Mouse (Mus musculus): ENCODE measurements around the gene Actr8. TPM values are rescaled to one million over a fixed set of nuclear protein-coding genes. Genes with fewer than 3 reads are reported as not detected.
A peak's percentile ranks its signal among the peaks of the same experiment; 100 is the strongest.

The Actr8 gene
- polyA plus RNA-seq, 1 experiment from 2014 or later: 38.5 TPM

- no peak overlapping the region for H3K9ac ChIP-seq (replicated peaks; ENCODE audit: low read depth)
- no peak overlapping the region for H3K4me2 ChIP-seq (replicated peaks; ENCODE audit: low read depth, low read length)
- H3K36me3 ChIP-seq (ENCODE audit: insufficient read depth, low read length): no peaks in the 10 kb centered on the region
- ATAC-seq (no peak), DNase-seq (ENCODE audit: low spot score) (peak; percentile 75)
- no peak overlapping the region for H3K27ac ChIP-seq (ENCODE audit: low read length)
- H3K9me3 ChIP-seq (ENCODE audit: low read length): no peaks in the 10 kb centered on the region
- no peaks in the 10 kb centered on the region for H3K27me3 ChIP-seq (replicated peaks; ENCODE audit: insufficient read depth, low read length)
- no peak overlapping the region for H3K4me3 ChIP-seq (ENCODE audit: low read depth, low read length)
- peak; percentile 69 for TF ChIP-seq CTCF (IDR thresholded peaks at IDR 0.05)
- no peak for TF ChIP-seq EP300 (IDR thresholded peaks at IDR 0.05)
- H3K4me1 ChIP-seq (ENCODE audit: insufficient read depth, low read depth, low read length): no peaks in the 10 kb centered on the region
- WGBS: 8% methylated on average over 2 of the region's 2 CpGs
These were observed 37.3 kb upstream of the Actr8 start for GRCm38 (mm10) chr14:29940877-29941276.

DNA sequence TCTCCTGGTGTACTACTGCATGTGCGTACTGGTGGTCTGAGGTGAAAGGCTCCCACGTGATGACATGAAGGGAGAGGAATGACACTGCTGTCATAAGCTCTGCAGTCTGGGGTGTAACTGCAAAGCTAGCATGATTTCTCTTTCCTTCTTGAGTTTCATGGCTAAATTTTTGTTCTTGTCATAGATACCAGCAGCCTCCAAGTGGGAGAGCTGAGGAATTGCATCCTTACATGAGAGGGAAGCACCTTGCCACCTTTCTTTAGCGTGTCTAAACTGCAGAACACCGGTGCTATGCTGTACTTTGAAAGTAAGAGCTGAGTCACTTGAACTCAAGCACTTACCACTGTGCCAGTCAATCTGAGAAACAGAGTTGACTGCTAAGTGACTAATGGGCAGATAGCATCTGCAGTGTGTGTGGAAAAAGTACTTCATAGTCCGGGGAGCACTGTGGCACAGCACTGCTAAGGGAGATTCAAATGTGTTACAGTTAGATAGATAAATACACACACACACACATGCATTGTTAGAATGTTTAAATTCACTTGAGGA is 31.3 kb upstream of the Actr8 start:
- H3K27me3 ChIP-seq (replicated peaks; ENCODE audit: insufficient read depth, low read length): no peaks in the 10 kb centered on the region
- 60% methylated on average over 5 of the region's 5 CpGs for WGBS
- ATAC-seq (no peak), DNase-seq (ENCODE audit: low spot score) (no peak)
- H3K36me3 ChIP-seq (ENCODE audit: insufficient read depth, low read length): no peaks in the 10 kb centered on the region
- no peak overlapping the region for H3K9ac ChIP-seq (replicated peaks; ENCODE audit: low read depth)
- no peaks in the 10 kb centered on the region for H3K4me1 ChIP-seq (ENCODE audit: insufficient read depth, low read depth, low read length)
- H3K4me3 ChIP-seq (ENCODE audit: low read depth, low read length): no peak overlapping the region
- H3K9me3 ChIP-seq (ENCODE audit: low read length): no peaks in the 10 kb centered on the region
- no peak overlapping the region for H3K4me2 ChIP-seq (replicated peaks; ENCODE audit: low read depth, low read length)
- TF ChIP-seq EP300 (IDR thresholded peaks at IDR 0.05): no peak
- no peak for TF ChIP-seq CTCF (IDR thresholded peaks at IDR 0.05)
- H3K27ac ChIP-seq (ENCODE audit: low read length): no peak overlapping the region

GRCm38 (mm10) chr14:29950805-29951204 is 27.3 kb upstream of the Actr8 start:
- H3K4me3 ChIP-seq (ENCODE audit: low read depth, low read length): no peak overlapping the region
- ATAC-seq (no peak), DNase-seq (ENCODE audit: low spot score) (no peak)
- no peaks in the 10 kb centered on the region for H3K27me3 ChIP-seq (replicated peaks; ENCODE audit: insufficient read depth, low read length)
- no peak overlapping the region for H3K9ac ChIP-seq (replicated peaks; ENCODE audit: low read depth)
- H3K9me3 ChIP-seq (ENCODE audit: low read length): no peaks in the 10 kb centered on the region
- TF ChIP-seq EP300 (IDR thresholded peaks at IDR 0.05) (no peak), CTCF (IDR thresholded peaks at IDR 0.05) (no peak)
- no peaks in the 10 kb centered on the region for H3K4me1 ChIP-seq (ENCODE audit: insufficient read depth, low read depth, low read length)
- 67% methylated on average over 4 of the region's 4 CpGs for WGBS
- no peak overlapping the region for H3K27ac ChIP-seq (ENCODE audit: low read length)
- H3K36me3 ChIP-seq (ENCODE audit: insufficient read depth, low read length): no peaks in the 10 kb centered on the region
- H3K4me2 ChIP-seq (replicated peaks; ENCODE audit: low read depth, low read length): no peak overlapping the region

- Histone ChIP-seq H3K36me3 (ENCODE audit: insufficient read depth, low read length) (no peaks in the 10 kb centered on the region), H3K4me1 (ENCODE audit: insufficient read depth, low read depth, low read length) (no peaks in the 10 kb centered on the region), H3K27me3 (replicated peaks; ENCODE audit: insufficient read depth, low read length) (no peaks in the 10 kb centered on the region), H3K4me3 (ENCODE audit: low read depth, low read length) (no peak overlapping the region), H3K9ac (replicated peaks; ENCODE audit: low read depth) (no peak overlapping the region), H3K4me2 (replicated peaks; ENCODE audit: low read depth, low read length) (no peak overlapping the region), H3K9me3 (ENCODE audit: low read length) (no peaks in the 10 kb centered on the region), H3K27ac (ENCODE audit: low read length) (no peak overlapping the region)
- no peak for DNase-seq (ENCODE audit: low spot score)
- TF ChIP-seq EP300 (IDR thresholded peaks at IDR 0.05) (no peak), CTCF (IDR thresholded peaks at IDR 0.05) (no peak)
- no peak for ATAC-seq
These were observed 20.7 kb upstream of the Actr8 start for GRCm38 (mm10) chr14:29957393-29957792.

GRCm38 (mm10) chr14:29967611-29968010 is 10.5 kb upstream of the Actr8 start:
- Histone ChIP-seq H3K9ac (replicated peaks; ENCODE audit: low read depth) (peak overlapping the region; percentile 37), H3K9me3 (ENCODE audit: low read length) (no peaks in the 10 kb centered on the region), H3K27ac (ENCODE audit: low read length) (peak overlapping the region; percentile 88), H3K36me3 (ENCODE audit: insufficient read depth, low read length) (peaks cover 14% of the 10 kb centered on the region; the same call in 1 of the 2 replicates), H3K27me3 (replicated peaks; ENCODE audit: insufficient read depth, low read length) (no peaks in the 10 kb centered on the region), H3K4me3 (ENCODE audit: low read depth, low read length) (peak overlapping the region; percentile 87), H3K4me1 (ENCODE audit: insufficient read depth, low read depth, low read length) (peaks cover 11% of the 10 kb centered on the region; the same call in 1 of the 2 replicates), H3K4me2 (replicated peaks; ENCODE audit: low read depth, low read length) (peak overlapping the region; percentile 50)
- ATAC-seq (no peak), DNase-seq (ENCODE audit: low spot score) (no peak)
- 59% methylated on average over 7 of the region's 7 CpGs for WGBS
- TF ChIP-seq CTCF (IDR thresholded peaks at IDR 0.05) (no peak), EP300 (IDR thresholded peaks at IDR 0.05) (no peak)

- ATAC-seq: peak; percentile 100
- Histone ChIP-seq H3K9ac (replicated peaks; ENCODE audit: low read depth) (peak within 1 kb of the TSS; percentile 93), H3K4me1 (ENCODE audit: insufficient read depth, low read depth, low read length) (peaks cover 11% of the 10 kb centered on the region; the same call in 1 of the 2 replicates), H3K4me2 (replicated peaks; ENCODE audit: low read depth, low read length) (peak within 1 kb of the TSS; percentile 61), H3K27me3 (replicated peaks; ENCODE audit: insufficient read depth, low read length) (no peaks in the 10 kb centered on the region), H3K27ac (ENCODE audit: low read length) (peak within 1 kb of the TSS; percentile 88), H3K4me3 (ENCODE audit: low read depth, low read length) (peak within 1 kb of the TSS; percentile 87), H3K36me3 (ENCODE audit: insufficient read depth, low read length) (peaks cover 20% of the 10 kb centered on the region; the same call in 1 of the 2 replicates), H3K9me3 (ENCODE audit: low read length) (no peaks in the 10 kb centered on the region)
- TF ChIP-seq EP300 (IDR thresholded peaks at IDR 0.05) (peak; percentile 89), CTCF (IDR thresholded peaks at IDR 0.05) (no peak)
- peak; percentile 100 for DNase-seq (ENCODE audit: low spot score)
- WGBS: under 1% methylated on average over 49 of the region's 49 CpGs
These were observed 9.9 kb upstream of the Actr8 start, which contains the start of gene Selenok for GRCm38 (mm10) chr14:29968075-29968821. Gene Selenok (plus strand): TSS chr14:29968308.

All from lung, postnatal 0 days (tissue).